Mouse (Mus musculus): ENCODE results near the gene Gm45618.

DNA sequence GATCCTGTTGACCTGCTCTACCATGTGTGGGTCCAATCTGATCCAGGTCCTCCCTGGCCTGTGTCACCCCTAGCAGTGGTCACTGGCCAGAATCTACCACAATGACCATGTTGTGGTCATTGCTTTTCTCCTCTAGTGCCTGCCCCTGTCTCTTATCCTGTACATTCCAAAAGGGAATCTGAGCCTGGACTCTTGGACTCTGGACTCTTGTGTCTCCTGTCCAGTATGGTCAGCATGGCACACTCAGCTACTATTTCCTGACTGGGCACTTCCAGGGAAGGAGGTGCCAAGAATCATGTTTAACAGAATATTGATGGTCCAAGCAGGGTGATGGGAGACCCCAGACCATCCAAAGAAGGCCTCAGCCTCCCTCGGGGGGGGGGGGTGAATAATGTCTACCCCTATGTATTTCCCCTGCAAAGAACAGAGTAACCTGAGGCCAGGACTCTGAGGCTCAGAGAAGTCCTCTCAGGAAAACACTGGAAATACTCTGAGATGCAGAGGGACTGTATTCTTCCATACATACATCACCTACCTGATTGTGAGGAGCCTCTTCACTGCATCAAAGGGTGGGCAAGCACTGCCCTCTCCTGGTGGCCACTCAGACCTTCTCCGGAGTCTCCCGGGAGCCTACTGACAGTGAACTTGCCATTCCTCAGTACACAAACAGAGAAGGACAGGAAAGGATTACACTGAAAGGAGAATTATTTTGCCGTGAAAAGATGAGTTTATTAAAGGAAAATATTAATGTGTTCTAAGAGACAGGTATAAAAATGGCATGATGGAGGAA lies 13.9 kb upstream of the Gm45618 start:
- TF ChIP-seq POLR2A (IDR thresholded peaks at IDR 0.05; ENCODE audit: insufficient read depth, low read depth, low read length) = no peak
- TF ChIP-seq CTCF (IDR thresholded peaks at IDR 0.05) = peak; percentile 57
- TF ChIP-seq EP300 (IDR thresholded peaks at IDR 0.05; ENCODE audit: insufficient read depth, low read depth, low read length) = no peak
